Mouse (Mus musculus) spleen, adult 2 months (tissue): ENCODE data around the gene Trak2. TPM values are rescaled to one million over a fixed set of nuclear protein-coding genes. Genes with fewer than 3 reads are reported as not detected.
"Not testable (repeated sequence)": the region's sequence is repeated elsewhere in the genome, so short reads cannot be mapped to it uniquely, and the experiment has no call there.

ENCODE experiments used
- DNase-seq, 2 experiments: peaks; one replicate each; pipeline versions ENCODE4 v3.0.0 to v3.0.0-alpha.2; 2012 to 2021; ENCODE audit warnings: low spot score in 2 of 2, low read depth in 1 of 2
- H3K27ac ChIP-seq: fragments of 200-500 bp; 2 replicates; pipeline ENCODE4 v1.5.1; 2012; ENCODE audit warnings: low read length, inconsistent platforms; ENCODE audit not compliant: insufficient read depth
- H3K27me3 ChIP-seq: fragments of 200-500 bp; 2 replicates; pipeline ENCODE4 v1.6.1; 2012; ENCODE audit warnings: mild to moderate bottlenecking, moderate library complexity, low read length, inconsistent platforms; ENCODE audit not compliant: control insufficient read depth, insufficient read depth
- H3K36me3 ChIP-seq: fragments of 200-500 bp; 2 replicates; pipeline ENCODE4 v1.6.1; 2012; ENCODE audit warnings: mild to moderate bottlenecking, low read length, inconsistent platforms; ENCODE audit not compliant: control insufficient read depth, insufficient read depth
- H3K4me1 ChIP-seq: fragments of 200-500 bp; 2 replicates; pipeline ENCODE4 v1.6.1; 2011; ENCODE audit warnings: inconsistent platforms; ENCODE audit not compliant: control insufficient read depth, insufficient read depth, insufficient read length
- H3K4me3 ChIP-seq: fragments of 200-500 bp; 2 replicates; pipeline ENCODE4 v1.5.1; 2011; ENCODE audit warnings: mild to moderate bottlenecking, inconsistent platforms; ENCODE audit not compliant: insufficient read depth, insufficient read length; ENCODE audit errors: extremely low read depth
- CTCF ChIP-seq: fragments of 200-500 bp; IDR thresholded peaks from 2 replicates; pipeline ENCODE4 v1.5.1; 2011; ENCODE audit warnings: mild to moderate bottlenecking, inconsistent platforms; ENCODE audit not compliant: insufficient read depth, insufficient read length, insufficient replicate concordance; ENCODE audit errors: extremely low read depth
- POLR2A ChIP-seq: fragments of 200-500 bp; IDR thresholded peaks from 2 replicates; pipeline ENCODE4 v1.6.1; 2011; ENCODE audit warnings: low read depth, low read length, inconsistent platforms
- WGBS: fragments of 180-500 bp; shearing (Covaris S2); methylation state at CpG from one replicate; pipeline ENCODE4 v1.1.7; 2018; 5-methylcytosine and 5-hydroxymethylcytosine counted together
- polyA plus RNA-seq: library from polyadenylated mRNA; depleted of rRNA; stranded (reverse); fragments of >200 nt; gene quantifications from 2 replicates; pipeline ENCODE4 v1.2.3, GENCODE M21; 2012

The Trak2 gene
- polyA plus RNA-seq, 1 experiment, result 51.6 TPM

- no peak overlapping the region for H3K4me3 ChIP-seq
- 79% methylated on average over 12 of the region's 12 CpGs for WGBS
- H3K27me3 ChIP-seq, result no peaks in the 10 kb centered on the region
- TF ChIP-seq POLR2A, result no peak
- no peak for TF ChIP-seq CTCF
- no peak for DNase-seq
- no peaks in the 10 kb centered on the region for H3K36me3 ChIP-seq
- no peak overlapping the region for H3K27ac ChIP-seq
- H3K4me1 ChIP-seq, result peaks cover 7% of the 10 kb centered on the region
Observed at GRCm38 (mm10) chr1:58961152-58961893, 11.9 kb downstream of the Trak2 start.

- TF ChIP-seq POLR2A, result no peak
- H3K4me1 ChIP-seq, result peaks cover 16% of the 10 kb centered on the region
- no peaks in the 10 kb centered on the region for H3K27me3 ChIP-seq
- no peak overlapping the region for H3K4me3 ChIP-seq
- no peaks in the 10 kb centered on the region for H3K36me3 ChIP-seq
- no peak for DNase-seq
- 89% methylated on average over 2 of the region's 2 CpGs for WGBS
- H3K27ac ChIP-seq, result no peak overlapping the region
Observed at GRCm38 (mm10) chr1:58959682-58960081, 13.5 kb downstream of the Trak2 start.

DNA sequence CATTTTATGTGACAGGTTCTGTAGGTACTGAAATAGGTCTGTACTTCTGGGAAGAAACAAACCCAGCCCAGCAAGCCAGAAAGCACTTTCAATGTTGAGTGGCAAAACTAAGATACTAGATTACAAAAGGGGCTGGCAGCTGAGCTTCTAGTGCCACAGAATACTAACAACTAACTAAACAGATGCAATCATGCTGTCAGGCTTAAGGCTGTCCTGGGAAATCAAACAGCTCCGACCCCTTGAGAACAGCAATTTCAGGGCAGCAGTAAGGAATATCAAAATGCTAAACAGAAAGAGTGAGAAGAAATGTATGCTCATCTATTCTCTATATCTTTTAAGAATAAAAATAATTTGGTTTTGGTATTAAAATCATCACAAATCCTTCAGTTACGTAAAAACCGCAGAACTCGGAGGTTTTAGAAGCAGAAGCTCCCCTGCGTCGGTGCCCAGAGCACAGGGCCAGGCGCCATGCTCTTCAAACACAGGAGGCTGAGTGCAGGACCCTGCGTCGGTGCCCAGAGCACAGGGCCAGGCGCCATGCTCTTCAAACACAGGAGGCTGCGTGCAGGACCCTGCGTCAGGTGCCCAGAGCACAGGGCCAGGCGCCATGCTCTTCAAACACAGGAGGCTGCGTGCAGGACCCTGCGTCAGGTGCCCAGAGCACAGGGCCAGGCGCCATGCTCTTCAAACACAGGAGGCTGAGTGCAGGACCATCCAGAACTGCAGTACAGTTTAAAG is 14.3 kb downstream of the Trak2 start:
- not testable (repeated sequence) for H3K27ac ChIP-seq, DNase-seq, H3K4me3 ChIP-seq, H3K27me3 ChIP-seq, H3K36me3 ChIP-seq
- 93% methylated on average over 16 of the region's 16 CpGs for WGBS
- peaks cover 21% of the 10 kb centered on the region for H3K4me1 ChIP-seq

- no peak for DNase-seq
- Histone ChIP-seq H3K27ac (peak overlapping the region; percentile 8; the same call in 1 of the 2 replicates), H3K36me3 (no peaks in the 10 kb centered on the region), H3K4me3 (no peak overlapping the region), H3K27me3 (no peaks in the 10 kb centered on the region), H3K4me1 (peaks cover 24% of the 10 kb centered on the region)
- WGBS, result 73% methylated on average over 2 of the region's 2 CpGs
- TF ChIP-seq CTCF (no peak), POLR2A (no peak)
Observed at GRCm38 (mm10) chr1:58957931-58958330, 15.3 kb downstream of the Trak2 start.

DNA sequence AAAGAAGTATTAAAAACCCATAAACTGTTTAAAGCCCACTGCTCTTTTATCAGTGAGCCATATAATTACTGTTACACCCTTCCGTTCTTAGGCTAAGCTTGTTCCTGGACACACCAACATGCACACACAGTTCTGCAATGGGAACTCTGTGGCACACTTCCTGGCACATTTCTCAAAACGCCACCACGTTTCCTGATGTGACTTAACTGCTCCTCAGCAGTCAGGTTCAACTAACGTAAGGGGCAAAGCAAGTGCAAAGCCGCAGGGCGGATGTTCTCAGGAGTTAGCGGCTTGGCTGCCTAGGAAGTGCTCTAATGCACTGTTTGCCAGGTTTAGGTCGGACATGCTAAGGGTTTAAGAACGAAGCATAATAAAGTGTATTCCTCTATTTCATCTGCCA is 17.0 kb downstream of the Trak2 start:
- WGBS, result 8% methylated on average over 9 of the region's 9 CpGs
- Histone ChIP-seq H3K4me3 (no peak overlapping the region), H3K4me1 (peaks cover 35% of the 10 kb centered on the region), H3K27ac (peak overlapping the region; percentile 48), H3K36me3 (no peaks in the 10 kb centered on the region), H3K27me3 (no peaks in the 10 kb centered on the region)
- TF ChIP-seq CTCF (no peak), POLR2A (no peak)
- peak in 1 of 2 experiments; percentile 67 for DNase-seq

- no peak for DNase-seq
- peak overlapping the region; percentile 55 for H3K27ac ChIP-seq
- no peaks in the 10 kb centered on the region for H3K36me3 ChIP-seq
- WGBS, result 45% methylated on average over 3 of the region's 3 CpGs
- H3K27me3 ChIP-seq, result no peaks in the 10 kb centered on the region
- TF ChIP-seq CTCF, result no peak
- no peak for TF ChIP-seq POLR2A
- H3K4me3 ChIP-seq, result no peak overlapping the region
- H3K4me1 ChIP-seq, result peaks cover 35% of the 10 kb centered on the region
Observed at GRCm38 (mm10) chr1:58955716-58956115, 17.5 kb downstream of the Trak2 start.

- Histone ChIP-seq H3K4me1 (peaks cover 38% of the 10 kb centered on the region), H3K4me3 (no peak overlapping the region)
- WGBS, result 78% methylated on average over 8 of the region's 8 CpGs
Observed at GRCm38 (mm10) chr1:58954578-58955410, 18.4 kb downstream of the Trak2 start.

More at GRCm38 (mm10) chr1:58954578-58955410, 18.4 kb downstream of the Trak2 start:
- DNase-seq, result no peak
- Histone ChIP-seq H3K27me3 (no peaks in the 10 kb centered on the region), H3K27ac (peak overlapping the region; percentile 84), H3K36me3 (no peaks in the 10 kb centered on the region)
- TF ChIP-seq CTCF, result no peak
- no peak for TF ChIP-seq POLR2A
